Mouse (Mus musculus) urinary bladder, adult 18-20 months (tissue): ENCODE measurements around the gene Tmem9.

ENCODE experiments used
- DNase-seq, 2 experiments: peaks; one replicate each; pipeline ENCODE4 v3.0.0; 2022; ENCODE audit warnings: low spot score in 2 of 2, mixed read lengths in 2 of 2

Tmem9 gene

DNA sequence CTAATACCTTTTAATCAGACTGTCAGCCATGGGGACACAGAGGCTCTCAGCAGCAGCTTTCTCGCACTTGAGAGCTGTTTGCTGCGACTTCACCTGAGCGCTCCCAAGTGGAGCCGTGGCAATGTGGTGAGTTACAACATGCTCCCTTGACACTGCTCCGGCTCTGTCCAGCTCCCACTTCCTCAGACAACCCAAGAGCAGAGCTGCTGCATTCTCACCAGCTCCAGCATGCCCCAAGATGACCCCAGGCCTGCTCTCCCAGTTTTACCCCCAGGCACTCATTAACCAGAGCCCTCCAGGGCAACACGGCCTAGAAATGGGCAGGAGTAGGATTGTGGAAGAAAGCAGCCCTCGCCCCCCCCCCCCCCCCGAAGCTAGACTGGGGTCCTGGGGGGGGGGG is 23.7 kb downstream of the Tmem9 start:
- DNase-seq, result no peak

DNA sequence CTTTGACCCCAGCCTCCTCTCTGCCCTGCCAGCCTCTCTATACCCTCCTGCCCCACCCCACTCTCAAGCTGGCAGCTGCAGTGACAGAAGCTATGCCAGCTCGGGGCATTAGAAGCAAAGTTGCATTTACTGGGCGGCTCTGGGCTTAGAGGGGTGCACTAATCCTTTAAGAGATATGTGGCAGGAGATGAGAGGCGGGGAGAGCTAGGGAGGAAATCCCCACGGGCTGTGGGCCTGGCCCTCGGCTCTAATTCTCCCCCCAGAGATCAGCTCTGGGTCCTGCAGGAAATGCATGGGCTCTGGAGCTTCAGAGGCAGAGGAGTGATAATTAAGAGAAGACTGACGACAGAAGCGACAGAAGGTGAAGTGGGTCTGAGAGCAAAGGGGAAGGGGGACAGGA is 25.0 kb downstream of the Tmem9 start:
- no peak for DNase-seq

DNA sequence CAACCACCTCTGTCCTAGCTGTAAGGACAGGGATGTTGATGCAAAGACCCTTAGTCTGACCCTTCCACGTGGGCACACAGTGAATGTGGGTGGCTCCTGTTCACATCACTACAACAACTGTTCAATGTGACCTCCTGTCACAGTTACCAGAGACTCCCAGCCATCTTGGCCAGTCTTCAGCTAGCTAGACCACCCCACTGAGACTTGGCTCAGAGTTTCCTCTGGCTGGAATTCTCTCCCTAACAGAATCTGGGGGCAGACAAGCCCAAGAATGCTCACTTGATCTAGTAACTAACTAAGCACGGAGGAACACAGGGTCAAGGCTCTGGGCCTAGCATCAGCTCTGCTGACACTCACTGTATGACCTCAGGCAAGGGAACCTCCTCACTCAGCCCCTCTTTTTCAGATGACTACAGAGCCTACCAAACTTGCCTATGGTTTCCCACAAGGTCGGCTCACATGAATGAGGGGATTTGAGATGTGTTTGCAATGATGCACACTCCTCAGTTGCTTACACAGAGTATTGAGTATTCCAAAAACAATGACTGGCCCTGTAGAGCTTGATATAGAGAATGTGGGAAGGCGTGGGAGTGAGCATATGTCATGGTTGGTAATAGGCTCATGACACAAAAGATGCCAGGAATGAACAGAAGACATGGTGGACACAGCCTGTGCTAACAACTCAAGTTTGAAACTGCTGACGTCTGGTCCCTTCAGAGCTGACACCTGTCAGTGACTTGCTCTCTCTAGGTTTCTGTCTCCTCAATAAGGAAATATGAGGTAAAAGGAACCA is 31.0 kb downstream of the Tmem9 start:
- no peak for DNase-seq

DNA sequence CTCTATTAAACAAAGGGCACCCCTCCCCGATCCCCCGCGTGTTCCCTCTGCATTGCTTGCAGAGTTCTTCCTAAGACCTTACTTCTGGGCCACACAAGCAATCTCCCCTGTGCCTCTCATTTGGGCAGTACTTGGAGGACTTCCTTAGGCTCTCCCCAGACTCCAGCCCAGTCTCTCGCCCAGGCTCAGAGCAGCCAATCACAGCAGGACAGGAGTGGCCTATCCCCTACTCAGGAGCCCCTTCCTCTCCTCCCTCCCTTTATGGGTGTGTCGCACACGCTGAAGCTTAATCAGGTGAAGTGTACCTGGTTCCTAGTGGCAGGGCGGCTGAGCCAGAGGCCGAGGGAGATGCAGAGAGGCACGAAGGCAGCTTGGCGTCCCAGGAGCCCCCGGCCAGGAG is 32.5 kb downstream of the Tmem9 start:
- no peak for DNase-seq

DNA sequence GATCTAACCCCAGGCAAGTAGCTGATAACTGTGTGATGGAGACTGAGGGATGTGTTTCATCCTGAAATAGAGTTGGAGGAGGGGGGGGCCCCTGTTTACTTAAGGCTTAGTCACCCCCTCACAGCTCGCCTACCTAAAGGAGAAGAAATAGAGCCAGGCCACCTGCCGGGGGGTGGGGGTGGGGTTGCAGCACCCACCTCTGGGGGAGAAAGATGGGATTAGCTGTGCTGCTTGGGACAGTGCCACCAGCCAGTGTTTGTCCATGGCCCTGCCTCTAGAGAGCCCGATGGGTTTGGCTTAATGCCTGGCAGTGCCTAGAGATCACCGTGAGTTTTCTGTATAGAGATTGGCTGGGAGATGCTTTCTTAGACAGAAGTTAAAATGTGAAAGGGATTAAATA is 32.9 kb downstream of the Tmem9 start:
- DNase-seq, result no peak

DNA sequence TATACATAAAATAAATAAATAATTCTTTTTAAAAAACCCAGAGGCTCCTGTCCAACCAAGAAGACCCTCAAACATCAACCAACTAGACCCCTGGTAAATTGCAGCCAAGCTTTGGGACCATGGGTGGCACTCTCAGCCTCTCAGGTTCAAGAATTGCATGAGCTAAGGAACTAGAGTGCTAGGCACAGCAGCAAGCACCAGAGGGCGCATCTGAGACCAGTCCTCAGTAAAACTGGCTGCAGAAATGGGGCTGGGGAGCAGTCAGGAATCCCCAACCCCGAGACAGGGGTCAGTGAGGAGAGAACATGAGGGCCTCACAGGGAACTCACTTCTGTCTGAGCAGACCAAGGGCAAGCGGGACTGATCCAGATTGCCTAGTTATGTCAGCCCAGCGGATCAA is 37.8 kb downstream of the Tmem9 start:
- peak in 1 of 2 experiments; percentile 56 for DNase-seq

DNA sequence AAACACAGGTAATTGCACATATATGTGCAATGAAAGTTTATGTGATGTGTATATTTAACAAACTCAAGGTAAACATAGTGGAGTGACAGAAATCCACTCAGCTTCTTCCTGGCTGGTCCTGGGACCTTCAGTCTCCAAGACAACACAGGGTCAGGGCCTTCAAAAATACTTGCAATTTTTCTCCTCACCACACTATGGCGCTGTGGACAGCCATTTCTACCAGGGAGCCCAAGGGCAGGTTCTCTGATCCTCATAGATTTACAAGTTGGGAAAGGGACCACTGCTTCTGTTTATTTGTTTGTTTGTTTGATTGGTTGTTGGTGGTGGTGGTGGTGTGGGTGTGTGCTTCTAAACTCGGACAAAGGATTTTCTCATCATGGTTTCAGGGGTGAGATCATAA is 39.5 kb downstream of the Tmem9 start:
- no peak for DNase-seq

DNA sequence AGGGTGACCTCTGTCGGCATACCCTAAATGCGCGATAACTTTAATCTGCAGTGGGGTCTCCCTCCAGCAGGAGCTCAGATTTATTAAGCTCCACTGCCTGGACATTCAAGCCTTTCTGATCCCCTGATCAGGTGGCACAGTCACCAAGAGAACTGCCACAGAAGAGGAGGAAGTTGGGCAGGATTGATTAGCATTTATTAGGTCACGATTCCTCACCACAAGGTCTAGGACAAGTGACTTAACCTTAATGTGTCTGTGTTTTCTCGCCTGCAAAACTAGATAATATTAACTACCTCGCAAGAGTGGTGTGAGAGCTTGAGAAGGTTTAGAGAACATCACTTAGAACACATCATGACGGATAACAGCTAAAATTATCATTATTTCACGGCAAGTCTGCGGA is 39.9 kb downstream of the Tmem9 start:
- no peak for DNase-seq

DNA sequence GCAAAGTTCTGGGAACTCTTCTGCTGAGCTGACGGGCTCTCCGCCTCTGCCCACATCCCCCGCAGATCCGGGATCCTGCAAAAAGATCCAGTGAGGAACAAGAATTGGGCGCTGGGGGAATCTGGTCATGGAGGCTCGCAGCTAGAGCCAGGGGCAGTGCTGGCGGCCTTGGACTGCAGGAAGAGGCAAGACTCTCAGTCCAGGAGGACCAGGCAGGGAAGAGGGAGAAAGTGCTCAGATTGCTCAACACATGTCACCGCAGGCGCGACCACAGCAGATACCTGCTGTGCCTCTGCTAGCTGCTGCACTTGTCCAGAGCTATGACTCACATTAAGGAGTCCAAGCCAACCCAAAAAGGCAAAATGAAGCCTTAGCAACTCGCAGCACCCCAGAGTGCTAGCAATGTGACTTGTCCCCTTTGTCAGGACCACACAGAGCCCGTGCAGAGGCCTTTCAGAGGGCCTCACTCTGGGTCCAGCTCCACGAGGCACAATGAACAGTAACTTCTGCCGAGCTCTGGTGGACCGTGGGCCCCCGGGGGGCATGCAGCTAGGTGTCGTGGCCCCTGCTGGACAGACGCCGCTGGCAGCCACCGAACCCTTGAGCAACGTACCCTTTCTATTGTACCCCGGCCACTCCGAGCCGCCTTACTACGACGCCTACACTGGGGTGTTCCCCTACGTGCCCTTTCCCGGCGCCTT is 42.5 kb downstream of the Tmem9 start, which contains the start of gene Ascl5:
TSS of gene Ascl5 (plus strand) at position 493 of the 701 bp plus-strand sequence.
- peak in 1 of 2 experiments; percentile 9 for DNase-seq

DNA sequence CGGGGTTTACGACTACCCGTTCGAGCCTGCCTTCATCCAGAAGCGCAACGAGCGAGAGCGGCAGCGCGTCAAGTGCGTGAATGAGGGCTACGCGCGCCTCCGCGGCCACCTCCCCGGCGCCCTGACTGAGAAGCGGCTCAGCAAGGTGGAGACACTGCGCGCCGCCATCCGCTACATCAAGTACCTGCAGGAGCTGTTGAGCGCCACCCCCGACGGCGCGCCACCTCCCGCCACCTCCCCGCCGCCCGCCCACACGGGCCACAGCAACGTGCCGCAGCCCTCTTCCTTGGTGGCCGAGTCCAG is 43.0 kb downstream of the Tmem9 start:
- peak in 1 of 2 experiments; percentile 30 for DNase-seq

DNA sequence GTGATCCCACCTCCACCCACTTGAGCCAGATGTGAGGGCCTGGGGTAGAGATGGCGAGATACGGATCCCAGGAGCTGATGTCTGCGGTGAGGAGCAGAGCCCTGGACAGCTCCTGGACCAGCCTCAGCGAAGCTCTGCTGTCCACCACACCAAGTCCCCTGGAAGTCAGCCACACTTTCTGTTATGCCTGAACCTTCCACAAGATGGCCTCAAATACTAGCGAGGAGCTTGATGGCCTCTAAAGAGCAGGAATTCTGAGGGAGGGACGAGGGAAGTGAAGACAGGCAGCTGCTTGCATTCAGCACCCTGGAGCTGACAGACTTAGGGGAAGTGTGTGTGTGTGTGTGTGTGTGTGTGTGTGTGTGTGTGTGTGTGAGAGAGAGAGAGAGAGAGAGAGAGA is 43.5 kb downstream of the Tmem9 start:
- DNase-seq, result peak; percentile 27 to 52

DNA sequence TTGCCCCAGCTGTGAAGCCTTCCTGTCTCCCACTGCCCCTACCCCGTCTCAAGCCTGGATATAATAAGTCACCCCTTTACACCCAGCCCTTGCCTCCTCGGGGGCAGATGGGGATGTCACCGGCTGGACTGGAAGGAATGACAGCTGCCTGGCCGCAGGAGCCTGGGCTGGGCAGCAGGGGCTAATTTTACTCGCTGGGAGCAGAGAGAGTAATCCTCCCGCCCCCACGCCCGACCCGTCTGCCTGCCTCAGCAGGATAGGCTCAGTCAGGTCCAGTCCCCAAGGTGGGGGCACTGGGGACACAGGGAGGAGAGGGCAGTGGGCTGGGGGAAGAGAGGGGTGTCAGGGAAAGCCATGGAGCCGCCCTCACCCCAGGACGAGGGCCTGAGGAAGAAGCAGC is 44.6 kb downstream of the Tmem9 start, which contains the start of gene Cacna1s:
TSS of gene Cacna1s (plus strand) at position 204 of the 400 bp plus-strand sequence.
- no peak for DNase-seq

DNA sequence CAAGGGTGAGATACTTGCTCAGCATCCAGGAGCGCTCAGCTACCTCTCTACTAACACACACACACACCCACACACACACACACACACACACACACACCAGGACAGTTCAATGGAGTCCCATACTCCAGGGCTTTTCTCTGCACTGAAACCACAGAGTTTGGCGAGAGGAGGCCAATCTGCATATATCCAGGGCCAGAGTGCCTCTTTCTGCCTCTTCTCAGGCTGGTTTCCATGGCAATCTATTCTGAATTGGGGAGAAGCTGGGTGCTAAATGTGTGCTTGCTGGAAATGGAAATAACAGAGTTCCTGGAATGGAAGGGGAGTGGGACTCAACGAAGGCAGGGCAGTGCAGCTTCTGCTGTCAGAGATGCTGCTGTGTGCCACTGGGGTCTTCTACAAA is 47.8 kb downstream of the Tmem9 start:
- no peak for DNase-seq

DNA sequence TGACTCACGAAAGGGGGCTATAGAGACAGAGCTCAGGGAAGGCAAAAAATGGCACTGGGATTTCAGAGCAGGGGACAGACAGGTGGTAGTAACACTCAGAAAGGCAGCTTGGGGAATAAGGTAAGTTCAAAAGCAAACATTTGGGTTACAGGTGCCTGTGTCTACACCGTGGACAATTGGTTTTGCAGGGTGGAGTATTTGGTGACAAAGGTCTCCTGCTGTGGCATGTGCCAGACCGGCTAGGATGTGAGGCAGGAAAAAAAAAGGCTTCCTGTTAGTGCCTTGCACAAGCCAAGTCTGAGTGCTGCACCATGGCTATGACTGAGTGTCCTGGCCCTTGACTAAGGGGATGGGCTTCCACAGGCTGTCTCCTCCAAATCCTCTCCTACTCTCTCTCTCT is 50.6 kb downstream of the Tmem9 start:
- no peak for DNase-seq

DNA sequence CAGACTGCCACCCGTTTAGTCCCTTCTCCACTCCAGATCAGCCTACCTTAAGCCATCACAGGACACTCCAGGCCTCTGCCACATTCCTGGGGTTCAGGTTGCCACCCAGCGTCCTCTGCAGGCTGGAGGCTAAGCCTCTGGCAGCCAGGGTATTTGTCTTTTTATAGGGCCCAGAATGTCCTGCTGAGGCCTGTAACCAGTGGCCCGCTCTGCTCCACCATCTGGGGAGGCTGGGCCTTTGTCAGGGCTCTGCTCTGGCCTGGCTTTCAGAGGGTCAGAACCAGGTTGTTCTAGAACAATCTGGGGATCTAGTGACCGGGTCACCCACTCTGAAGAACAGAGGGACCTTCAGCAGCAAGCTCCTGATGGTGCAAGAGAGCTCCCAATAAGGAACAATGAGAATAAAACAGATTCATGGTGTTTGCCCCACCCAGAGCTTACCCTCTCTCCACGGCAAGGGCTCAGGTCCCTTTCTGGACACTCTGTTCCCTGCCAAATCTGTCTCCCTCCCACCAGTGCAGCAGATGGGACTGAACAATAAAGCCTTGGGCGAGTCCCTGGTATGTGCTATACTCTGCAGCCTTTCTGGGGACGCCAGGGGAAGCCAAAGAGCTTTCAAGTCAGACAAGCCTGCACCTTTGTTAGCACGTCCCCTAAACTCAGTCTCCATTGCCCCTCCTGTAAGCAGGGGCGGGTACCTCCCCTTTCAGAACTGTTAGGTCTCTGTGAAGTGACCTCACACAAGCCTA is 53.3 kb downstream of the Tmem9 start:
- peak in 1 of 2 experiments; percentile 44 for DNase-seq

DNA sequence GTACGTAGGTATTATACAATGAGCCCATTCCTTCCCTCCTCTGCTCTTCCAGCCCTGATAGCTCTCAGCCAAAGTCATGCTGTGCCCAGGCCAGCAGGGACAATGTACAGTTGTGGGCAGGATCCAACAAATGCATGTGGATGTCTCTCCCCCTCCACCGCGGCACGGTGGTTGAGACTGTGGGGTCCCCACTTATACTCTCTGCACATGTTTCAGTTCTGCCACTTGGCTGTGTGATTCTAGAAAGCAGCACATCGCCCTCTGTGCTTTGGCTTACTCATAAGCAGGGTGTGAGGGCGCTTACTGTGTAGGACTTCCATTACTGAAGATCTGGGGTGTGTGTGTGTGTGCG is 53.8 kb downstream of the Tmem9 start:
- DNase-seq, result no peak

DNA sequence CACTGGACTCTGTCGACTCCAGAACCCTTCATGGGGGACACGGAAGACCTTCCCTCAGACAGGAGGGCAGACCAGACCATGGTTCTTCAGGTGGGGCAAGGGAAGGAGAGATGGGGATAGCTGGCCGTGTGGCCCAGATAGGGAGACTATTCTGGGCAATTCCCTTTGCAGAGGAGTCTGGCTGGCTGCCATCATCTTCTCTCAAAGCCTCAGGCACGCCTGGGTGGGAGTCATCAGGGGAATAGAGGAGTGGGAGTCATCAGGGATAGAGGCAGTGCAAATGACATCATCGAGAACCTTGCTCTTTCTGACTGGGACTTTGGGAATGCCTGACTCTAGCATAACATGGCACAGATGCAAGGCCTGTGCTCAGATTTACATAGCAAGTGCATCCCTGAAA is 56.0 kb downstream of the Tmem9 start:
- no peak for DNase-seq

DNA sequence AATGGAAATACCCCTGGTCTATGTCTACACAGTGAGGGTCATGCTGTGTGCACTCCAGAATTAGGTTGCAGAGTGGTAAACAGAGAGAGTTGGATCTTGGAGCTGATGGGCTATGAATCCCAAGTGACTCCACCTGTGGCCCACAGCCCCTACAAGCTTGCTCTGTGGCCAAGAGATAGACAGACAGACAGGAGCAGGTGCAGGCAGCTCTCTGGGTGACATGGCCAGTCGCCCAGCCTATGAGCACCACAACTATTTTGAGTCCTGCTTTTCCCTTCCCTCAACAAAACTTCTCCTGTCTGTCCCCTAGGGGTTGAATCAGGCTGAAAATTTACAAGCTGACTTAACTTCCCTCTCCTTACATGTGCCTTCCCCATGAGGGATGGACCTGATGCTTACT is 58.7 kb downstream of the Tmem9 start:
- no peak for DNase-seq

DNA sequence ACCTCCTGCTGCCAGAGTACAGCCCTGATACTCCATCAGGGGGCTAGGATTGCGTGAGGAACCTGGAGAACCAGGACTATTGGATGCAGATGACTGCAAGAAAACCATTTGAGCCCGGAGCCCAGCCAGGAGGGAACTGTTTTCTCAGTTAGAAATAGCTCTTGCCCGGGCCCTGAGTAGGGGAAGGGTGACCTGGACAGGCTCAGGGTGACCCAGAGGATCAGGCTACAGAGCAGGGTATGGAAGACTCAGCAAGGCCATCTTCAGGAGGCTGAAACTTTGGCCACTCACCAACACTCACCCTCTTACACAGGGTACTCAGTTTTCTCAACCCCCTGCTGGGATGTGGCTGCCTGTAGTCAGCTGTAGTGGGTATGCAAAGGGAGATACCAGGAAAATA is 59.6 kb downstream of the Tmem9 start:
- DNase-seq, result no peak

DNA sequence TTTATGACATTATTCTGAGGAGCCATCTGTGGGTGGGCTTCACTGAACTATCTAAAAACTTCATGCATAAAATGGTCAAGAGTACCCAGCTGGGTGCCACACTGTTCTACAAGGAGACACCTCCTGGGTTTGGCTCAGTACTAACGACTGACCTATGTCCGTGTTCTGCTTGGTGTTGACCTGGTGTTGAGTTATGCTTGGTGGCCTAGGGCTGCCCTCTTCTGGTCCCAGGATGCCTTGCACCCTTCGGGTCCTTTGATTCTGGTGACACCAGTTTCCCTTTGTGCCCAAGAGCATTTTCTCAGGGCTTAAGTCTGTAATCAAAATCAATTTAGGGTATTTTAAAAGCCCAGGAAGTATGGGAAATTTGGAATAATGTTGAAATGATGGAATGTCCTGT is 68.1 kb downstream of the Tmem9 start:
- DNase-seq, result peak; percentile 11 to 35

DNA sequence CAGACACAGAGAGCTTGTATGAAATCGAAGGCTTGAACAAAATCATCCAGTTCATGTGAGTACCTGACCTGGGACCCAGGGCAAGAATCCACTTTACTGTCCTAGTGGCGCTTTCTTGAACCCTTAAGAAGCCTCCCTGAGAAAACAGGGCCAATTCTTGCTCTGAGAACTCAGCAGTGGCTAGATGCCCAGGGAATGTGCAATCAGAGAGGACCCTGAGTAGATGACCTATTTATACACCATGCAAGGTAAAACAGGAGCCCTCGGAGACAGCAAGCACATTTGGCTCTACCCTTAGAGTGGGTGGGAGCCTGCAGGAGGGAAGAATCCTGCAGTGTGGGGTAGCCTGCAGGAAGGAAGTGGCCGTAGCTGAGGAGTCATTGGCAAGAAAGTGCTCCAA is 69.7 kb downstream of the Tmem9 start:
- no peak for DNase-seq

DNA sequence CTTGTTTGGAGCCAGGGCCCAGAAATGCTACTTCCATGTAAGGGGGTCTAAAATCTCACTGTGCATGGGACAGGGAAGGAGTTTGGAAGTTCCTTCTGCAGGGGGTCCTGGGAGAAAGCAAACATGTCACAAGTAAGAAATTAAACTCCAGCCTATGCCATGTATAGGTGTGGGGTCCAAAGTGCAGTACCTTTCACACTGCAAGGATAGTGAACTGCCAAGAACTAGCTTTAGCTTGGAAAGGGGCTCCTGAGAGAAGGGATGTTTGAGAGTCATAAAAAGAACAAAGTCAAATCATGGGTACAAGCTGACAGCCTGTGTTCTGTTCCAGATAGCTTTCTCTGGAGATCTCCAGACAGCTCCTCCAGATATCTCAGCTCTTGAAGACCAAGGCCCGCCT is 73.2 kb downstream of the Tmem9 start:
- no peak for DNase-seq
